Mouse (Mus musculus): ENCODE data around the gene Zfp748.

DNA sequence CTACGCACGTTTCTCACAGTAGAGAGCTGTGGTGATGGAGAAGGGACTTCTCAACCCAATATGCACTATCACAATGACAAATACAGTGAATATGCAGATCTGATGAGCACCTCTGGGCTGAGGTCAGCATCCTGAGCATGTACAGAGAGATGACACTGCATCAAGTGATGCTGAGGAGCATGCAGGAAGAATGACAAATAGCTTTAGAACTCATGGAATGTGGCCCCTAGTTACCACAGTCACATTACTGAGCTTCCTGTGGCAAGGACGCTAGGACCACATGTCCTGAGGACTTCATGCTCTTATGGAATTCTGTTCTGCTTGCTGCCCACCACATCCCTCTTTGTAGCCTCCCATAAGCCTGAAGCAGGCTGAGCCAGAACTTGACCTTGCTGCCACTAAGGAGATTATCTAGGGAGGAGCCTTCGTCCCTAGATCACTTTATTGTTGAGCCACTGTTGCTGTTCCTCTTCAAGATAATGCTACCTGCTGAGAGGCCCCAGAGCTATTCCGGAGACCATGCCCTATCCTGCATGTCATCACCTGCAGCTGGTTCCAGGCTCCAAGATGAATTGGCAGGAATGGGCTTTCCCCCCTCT, 19.1 kb upstream of the Zfp748 start:
- TF ChIP-seq CTCF (conservative IDR thresholded peaks at IDR 0.05; ENCODE audit: insufficient read depth, insufficient read length, low read depth, low read length) (no peak), POLR2A (IDR thresholded peaks at IDR 0.05; ENCODE audit: low read depth, low read length) (no peak)

Measured in kidney, adult 2 months (tissue).